Mouse (Mus musculus) kidney, adult 11 months (tissue): ENCODE measurements around the gene Acyp1.

Experiments used
- DNase-seq: peaks from one replicate; pipeline ENCODE4 v3.0.0; 2022

The Acyp1 gene

GRCm38 (mm10) chr12:85287809-85288485 is at the start of gene Acyp1:
Gene Acyp1, minus strand, starts transcription at chr12:85288438.
- DNase-seq, result no peak

- no peak for DNase-seq
Measured at GRCm38 (mm10) chr12:85337567-85338311, 49.5 kb upstream of the Acyp1 start.

GRCm38 (mm10) chr12:85330153-85330552 is 41.9 kb upstream of the Acyp1 start:
- peak; percentile 25 for DNase-seq

DNA sequence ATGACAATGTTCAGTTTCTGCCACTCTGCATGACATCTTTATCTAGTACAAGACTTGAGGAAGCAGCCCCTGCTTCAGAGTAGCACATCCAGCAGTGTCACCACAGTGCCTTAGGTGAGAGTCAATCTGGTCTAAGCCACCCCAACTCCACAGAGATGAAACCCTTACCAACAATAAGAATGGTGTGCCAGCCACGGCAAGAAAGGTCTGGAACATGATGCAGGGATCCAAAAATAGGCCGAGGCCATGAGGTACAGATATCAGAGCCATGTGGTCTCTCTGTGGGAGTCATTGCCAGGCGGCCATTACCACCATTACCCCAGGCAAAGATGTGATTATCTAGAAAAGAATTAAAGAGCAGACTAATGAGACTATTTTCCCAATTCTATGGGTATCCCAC is 20.4 kb upstream of the Acyp1 start:
- no peak for DNase-seq

GRCm38 (mm10) chr12:85305247-85305892 is 17.1 kb upstream of the Acyp1 start:
- peak; percentile 78 for DNase-seq

- no peak for DNase-seq
Measured at GRCm38 (mm10) chr12:85304725-85305124, 16.5 kb upstream of the Acyp1 start.

GRCm38 (mm10) chr12:85303256-85303655 is 15.0 kb upstream of the Acyp1 start:
- no peak for DNase-seq

DNA sequence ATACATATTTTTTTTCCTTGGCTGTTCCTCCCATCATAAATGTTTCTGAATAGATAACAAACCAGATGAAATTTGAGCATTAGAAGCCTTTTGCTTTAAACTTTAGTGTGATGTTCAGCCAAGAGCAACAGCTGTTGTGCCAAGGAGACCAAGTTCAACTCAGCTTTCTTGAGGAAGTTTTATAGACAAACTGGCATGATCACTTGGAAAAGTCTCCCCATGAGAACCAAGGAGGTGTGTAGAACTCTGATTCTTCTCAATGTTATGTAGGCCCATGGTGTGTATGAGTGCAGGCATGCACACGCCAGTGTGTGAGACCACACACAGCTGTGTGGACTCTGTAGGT is 10.6 kb upstream of the Acyp1 start:
- DNase-seq, result no peak

GRCm38 (mm10) chr12:85298127-85298834 is 10.0 kb upstream of the Acyp1 start:
- DNase-seq, result no peak

GRCm38 (mm10) chr12:85297345-85297997 is 9.2 kb upstream of the Acyp1 start:
- DNase-seq, result no peak

DNA sequence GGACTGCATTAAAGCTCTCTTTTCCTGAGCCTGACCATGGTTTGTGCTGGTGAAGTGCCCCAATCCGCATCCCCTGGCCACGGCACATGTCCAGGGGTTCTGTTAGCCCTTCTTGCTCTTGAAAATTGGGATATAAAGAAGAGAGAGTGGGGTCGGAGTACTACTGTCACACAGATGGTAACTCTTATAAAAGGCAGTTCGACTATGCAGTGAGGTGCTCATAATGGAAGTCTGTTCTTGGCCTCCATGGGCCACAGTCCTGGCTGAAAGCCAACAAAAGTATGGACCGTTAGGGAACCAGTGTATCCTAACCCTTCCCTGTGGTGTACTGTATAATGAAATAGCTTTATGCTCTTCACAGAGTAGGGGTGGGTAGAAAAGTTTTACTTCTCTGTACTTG is 8.7 kb upstream of the Acyp1 start:
- no peak for DNase-seq

DNA sequence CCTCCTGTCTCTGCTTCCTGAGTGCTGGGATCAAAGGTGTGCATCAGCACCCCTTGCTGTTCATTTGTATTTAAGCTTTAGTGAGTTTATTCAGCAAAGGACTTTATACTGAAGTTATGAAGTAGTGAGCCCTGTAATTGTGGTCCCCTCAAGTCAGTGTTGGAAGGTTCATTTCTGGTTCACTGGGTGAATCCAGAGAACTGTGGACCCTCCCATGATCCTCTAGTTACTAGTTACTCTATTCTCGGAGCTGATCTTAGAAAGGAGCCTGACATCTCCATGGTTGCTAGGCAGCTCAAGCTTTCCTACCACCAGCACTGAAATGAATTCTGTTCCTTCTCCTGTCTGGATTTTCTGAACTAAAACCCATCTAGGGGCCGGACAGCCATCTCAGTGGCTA is 7.3 kb upstream of the Acyp1 start:
- DNase-seq, result no peak

- DNase-seq, result no peak
Measured at GRCm38 (mm10) chr12:85292906-85293305, 4.7 kb upstream of the Acyp1 start.

DNA sequence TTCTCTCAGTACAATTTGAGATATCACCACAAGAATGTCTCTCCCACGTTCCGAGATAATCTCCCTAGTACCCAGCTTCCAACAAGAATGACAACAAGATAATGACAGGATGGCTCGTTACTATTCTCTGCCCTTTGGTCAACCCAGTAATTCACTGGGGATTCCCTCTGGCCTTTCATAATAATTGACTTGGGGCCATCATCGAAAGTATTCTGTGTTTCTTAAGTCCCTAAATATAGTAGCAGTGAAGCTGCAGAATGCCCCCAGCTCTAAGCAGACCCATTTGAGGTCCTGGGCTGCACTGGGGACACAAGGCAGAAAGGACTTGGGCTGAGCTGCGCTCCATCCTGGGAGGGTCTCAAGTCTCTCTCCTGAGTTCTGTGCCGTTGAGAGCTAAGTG is 4.0 kb upstream of the Acyp1 start:
- no peak for DNase-seq

DNA sequence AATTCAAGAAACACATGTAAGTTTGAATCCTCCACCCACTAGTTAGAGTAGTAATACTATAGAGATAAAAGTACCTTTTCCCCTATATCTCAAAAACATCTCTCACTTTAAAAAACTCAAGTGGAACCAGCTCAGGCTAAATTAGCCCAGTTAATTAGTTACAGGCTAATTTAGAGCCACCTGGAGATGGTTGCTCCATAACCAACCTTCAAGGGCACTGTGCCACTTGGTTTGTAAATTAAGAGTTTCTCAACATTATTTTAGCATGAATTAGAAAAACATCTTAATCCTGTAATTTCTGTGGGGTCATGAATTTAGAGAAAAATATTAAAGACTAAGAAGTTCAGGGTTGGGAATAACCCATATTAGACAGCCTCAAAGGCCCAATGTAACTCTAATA is 3.3 kb upstream of the Acyp1 start:
- no peak for DNase-seq

DNA sequence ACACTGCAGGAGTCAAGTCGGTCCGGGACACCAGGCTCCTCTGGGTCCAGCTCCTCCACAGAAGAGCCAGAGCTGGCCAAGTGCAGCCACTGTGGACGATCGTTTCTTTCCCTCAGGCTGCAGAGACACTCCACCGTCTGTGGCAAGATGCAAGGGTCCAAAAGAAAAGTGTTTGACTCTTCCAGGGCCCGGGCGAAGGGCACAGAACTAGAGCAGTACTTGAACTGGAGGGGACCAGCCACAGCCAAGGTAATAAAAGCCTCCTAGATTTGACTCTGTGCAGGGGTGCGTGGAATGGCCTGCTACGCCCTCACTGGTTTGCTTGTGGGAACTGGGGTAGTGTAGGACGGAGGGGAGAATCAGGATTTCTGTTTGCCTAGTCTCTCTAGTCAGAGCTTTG is 2.4 kb upstream of the Acyp1 start:
- DNase-seq, result peak; percentile 58

DNA sequence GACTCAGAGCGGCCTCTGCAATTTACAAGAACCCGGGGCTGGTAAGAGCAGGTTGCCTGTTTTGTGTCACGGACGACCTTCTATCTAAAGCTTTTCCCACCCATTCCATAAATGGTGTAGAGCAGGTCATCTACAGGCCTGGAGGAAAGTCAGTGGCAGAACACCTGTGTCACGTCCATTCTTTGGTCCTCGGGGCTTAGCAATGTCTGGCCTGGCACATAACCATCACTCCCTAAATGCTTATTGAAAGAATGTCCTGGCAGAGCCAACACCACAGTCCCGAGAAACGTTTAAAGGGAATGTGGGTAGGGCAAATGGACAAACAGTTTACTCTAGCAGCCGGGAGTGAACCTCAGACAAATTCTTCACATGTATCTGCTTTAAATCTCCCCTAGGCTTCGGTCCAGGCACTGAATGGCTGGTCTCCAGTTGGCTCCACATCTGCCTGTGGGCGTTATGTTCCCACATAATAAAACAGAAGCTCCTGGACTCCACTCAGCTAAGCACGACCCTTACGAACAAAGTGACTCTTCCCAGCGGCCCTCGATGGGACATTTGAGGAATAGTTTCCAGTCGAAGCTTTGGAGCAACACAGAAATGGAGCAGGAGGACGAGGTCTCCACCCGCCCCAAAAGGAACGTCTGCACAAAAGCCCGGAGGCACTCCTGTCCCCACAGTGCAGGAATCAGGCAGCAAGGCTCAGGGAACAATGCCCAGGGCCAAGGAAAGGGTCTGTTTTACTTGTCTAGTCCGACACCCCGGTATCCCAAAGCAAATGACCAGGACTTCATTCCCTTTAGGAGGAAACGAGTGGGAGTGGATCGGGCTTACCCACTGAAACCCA is 1.1 kb upstream of the Acyp1 start:
- DNase-seq, result peak; percentile 69

DNA sequence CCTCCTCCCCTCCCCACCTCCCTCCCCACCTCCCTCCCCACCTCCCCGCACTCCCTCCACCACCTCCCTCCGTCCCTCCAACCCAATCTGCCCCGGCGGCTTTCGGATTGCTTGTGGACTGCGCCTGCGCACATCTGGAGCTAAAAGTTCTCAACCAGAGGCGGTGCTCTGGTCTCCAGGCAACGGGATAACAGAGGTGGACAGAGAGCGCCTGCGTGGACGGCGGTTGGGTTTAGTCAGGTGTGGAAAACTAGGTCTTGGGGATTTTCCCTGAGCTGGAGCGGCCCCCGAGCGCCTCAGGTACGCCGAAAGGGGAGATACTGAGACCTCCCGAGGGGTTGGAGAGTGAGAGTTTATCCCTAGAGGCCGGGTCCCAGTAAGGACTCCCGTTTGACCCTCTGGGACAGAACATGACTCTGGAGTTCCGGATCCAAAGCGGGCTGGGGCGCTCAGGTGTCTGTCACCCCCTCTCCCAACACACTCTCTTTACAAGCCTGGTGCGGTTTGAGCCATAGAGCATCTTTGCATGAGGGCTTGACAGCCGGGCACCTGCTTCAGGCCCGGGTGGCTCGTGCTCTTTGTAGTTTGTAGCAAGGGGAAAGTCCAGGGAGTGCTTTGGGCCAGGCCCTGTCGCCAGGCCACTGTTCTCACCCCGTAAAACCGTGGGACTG is 383 bp upstream of the Acyp1 start, which contains the start of gene Zc2hc1c:
Gene Zc2hc1c, plus strand, starts transcription at position 106 of the 671 bp plus-strand sequence.
- DNase-seq, result peak; percentile 96

DNA sequence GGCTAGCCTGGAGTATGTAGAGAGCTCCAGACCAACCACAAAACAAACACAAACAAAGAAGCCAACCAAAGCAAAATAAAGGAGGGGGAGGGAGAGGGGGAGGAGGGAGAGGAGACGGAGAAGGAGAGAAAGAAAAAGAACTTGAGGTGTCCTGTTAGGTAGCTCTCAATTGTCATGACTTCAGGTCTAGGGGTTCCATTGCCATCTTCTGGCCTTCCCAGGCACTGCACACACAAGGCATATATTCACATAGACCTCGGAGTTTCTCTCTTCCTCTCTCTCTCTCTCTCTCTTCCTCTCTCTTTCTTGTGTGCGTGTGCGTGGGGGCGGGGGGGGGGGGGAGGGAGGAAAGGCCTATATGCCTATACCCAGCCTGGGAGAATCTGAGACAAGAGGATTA is 1.3 kb downstream of the Acyp1 start:
- no peak for DNase-seq

DNA sequence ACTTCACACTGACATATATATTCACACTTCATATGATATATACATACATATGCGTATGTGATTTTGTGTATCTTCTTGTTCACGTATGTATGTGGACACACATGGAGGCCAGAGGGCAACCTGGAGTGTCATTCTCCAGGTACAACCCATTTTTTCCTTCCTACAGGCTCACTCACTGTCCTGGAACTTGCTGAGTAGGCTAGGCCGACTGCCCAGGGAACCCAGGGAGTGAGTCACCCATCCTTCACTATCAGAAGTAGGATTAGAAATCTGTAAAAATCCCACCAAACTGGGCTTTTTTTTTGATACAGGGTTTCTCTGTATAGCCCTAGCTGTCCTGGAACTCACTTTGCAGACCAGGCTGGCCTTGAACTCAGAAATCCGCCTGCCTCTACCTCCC is 3.2 kb downstream of the Acyp1 start:
- DNase-seq, result no peak

- no peak for DNase-seq
Measured at GRCm38 (mm10) chr12:85284331-85284730, 3.9 kb downstream of the Acyp1 start.
